Mouse (Mus musculus) adrenal gland, adult 2 months (tissue): ENCODE measurements around the gene Camsap2. TPM values are rescaled to one million over a fixed set of nuclear protein-coding genes. Genes with fewer than 3 reads are reported as not detected.

Experiments
- DNase-seq: peaks from one replicate; pipeline ENCODE4 v3.0.0; 2021
- polyA plus RNA-seq: library from polyadenylated mRNA; depleted of rRNA; stranded (reverse); fragments of >200 nt; gene quantifications from 2 replicates; pipeline ENCODE4 v1.2.3, GENCODE M21; 2012; rRNA removed
- total RNA-seq, 2 experiments: library from RNA; stranded (reverse); gene quantifications; 2 replicates each; pipeline ENCODE4 v1.2.3; 2021

Gene Camsap2
- total and polyA plus RNA-seq, 3 experiments: 15.2 to 45.5 (median 38.2) TPM

- no peak for DNase-seq
Measured at GRCm38 (mm10) chr1:136222386-136222785, 123.5 kb downstream of the Camsap2 start.

- DNase-seq: no peak
Measured at GRCm38 (mm10) chr1:136220037-136220871, 125.7 kb downstream of the Camsap2 start.

Other genes with a start within 250 kb of the Camsap2 start
- gene Kif21b, start 214.7 kb downstream of the Camsap2 start, total RNA-seq: 1 to 10 TPM; 2.2 to 5.1 TPM
- gene Kif21b, start 214.7 kb downstream of the Camsap2 start, polyA plus RNA-seq: 4.5 and 6.5 TPM in 2 replicates
- not detected for gene Mroh3, start 133.3 kb downstream of the Camsap2 start, total RNA-seq
- not detected in 2 replicates for gene Mroh3, start 133.3 kb downstream of the Camsap2 start, polyA plus RNA-seq
- gene Inava, start 111.8 kb downstream of the Camsap2 start, total RNA-seq: under 1 TPM in 1 of 2 experiments, not detected in 1; 0.24 TPM
- 0.19 and 0.33 TPM in 2 replicates for gene Inava, start 111.8 kb downstream of the Camsap2 start, polyA plus RNA-seq
- not detected for gene Gpr25, start 85.2 kb downstream of the Camsap2 start, total RNA-seq
- gene Gpr25, start 85.2 kb downstream of the Camsap2 start, polyA plus RNA-seq: 0.36 TPM in 1 of 2 replicates, not detected in the other
- 10 to 100 TPM; 13.6 to 14.0 TPM for gene Ddx59, start 69.2 kb upstream of the Camsap2 start, total RNA-seq
- gene Ddx59, start 69.2 kb upstream of the Camsap2 start, polyA plus RNA-seq: 0.90 and 1.3 TPM in 2 replicates
- gene Kif14, start 120.2 kb upstream of the Camsap2 start, total RNA-seq: under 1 TPM; 0.28 to 0.52 TPM
- 0.03 and 0.06 TPM in 2 replicates for gene Kif14, start 120.2 kb upstream of the Camsap2 start, polyA plus RNA-seq